ENCODE assay signal across 8 mouse cellular contexts in genomic region chr1:93635580-93636192, GRCm38 (mm10). TPM values are rescaled to one million over a fixed set of nuclear protein-coding genes. Genes with fewer than 3 reads are reported as not detected.
A peak's percentile ranks its signal among the peaks of the same experiment; 100 is the strongest.
DNase-seq lines count a peak whose midpoint lies in the region; ATAC-seq lines count a peak whose summit lies in the region.

No protein-coding gene starts in this region.

- ATAC-seq in hindbrain, embryonic 13.5 days (ENCODE audit: low FRiP score) = peak; percentile 98

- H3K9me3 ChIP-seq in hindbrain, embryonic 13.5 days = no peaks in the 10 kb centered on the region

- DNase-seq in R1 (ENCODE audit: low read depth, low spot score) = peak; percentile 100
- DNase-seq in cerebellum, postnatal 14 days = peak; percentile 98 to 99
- DNase-seq in frontal cortex, postnatal 14 days (ENCODE audit: low spot score in 2 of 2) = peak; percentile 98 to 100
- peak; percentile 90 to 95 for DNase-seq in layer of hippocampus, postnatal 25 days (ENCODE audit: extremely low spot score in 1 of 2, low spot score in 1 of 2)
- peak; percentile 100 for DNase-seq in lung, postnatal 25 days (ENCODE audit: low spot score)
- peak; percentile 98 for DNase-seq in retina, embryonic 14.5 days (ENCODE audit: low spot score)
- DNase-seq in thymus, postnatal 4 days = peak; percentile 97

- H3K27me3 ChIP-seq in hindbrain, embryonic 13.5 days = no peaks in the 10 kb centered on the region

- peaks cover 15% of the 10 kb centered on the region for H3K36me3 ChIP-seq in hindbrain, embryonic 13.5 days

- peak overlapping the region; percentile 94 for H3K27ac ChIP-seq in hindbrain, embryonic 13.5 days

- H3K4me1 ChIP-seq in hindbrain, embryonic 13.5 days (replicated peaks) = peaks cover 34% of the 10 kb centered on the region

- 3% methylated on average over 44 of the region's 44 CpGs for WGBS in hindbrain, embryonic 13.5 days

- peak overlapping the region; percentile 99 for H3K4me3 ChIP-seq in hindbrain, embryonic 13.5 days

- H3K4me2 ChIP-seq in hindbrain, embryonic 13.5 days = peak overlapping the region; percentile 86

- H3K9ac ChIP-seq in hindbrain, embryonic 13.5 days = peak overlapping the region; percentile 98

RNA-seq across cellular contexts. Expression of gene Stk25, which starts 22.8 kb away (rescaled TPM):
- 307 and 330 TPM in 2 replicates for polyA plus RNA-seq in hindbrain, embryonic 13.5 days (2015; fragmentation: Nextera tagmentation; extraction: Ambion mirVana)
- total RNA-seq in layer of hippocampus, postnatal 25 days (2021) = 100 to 1,000 TPM; 413 to 416 TPM

RNA-seq across cellular contexts. Expression of gene Bok, which starts 49.8 kb away (rescaled TPM):
- polyA plus RNA-seq in hindbrain, embryonic 13.5 days (2015; fragmentation: Nextera tagmentation; extraction: Ambion mirVana) = 74.8 and 76.7 TPM in 2 replicates
- total RNA-seq in layer of hippocampus, postnatal 25 days (2021) = 10 to 100 TPM; 75.6 to 78.0 TPM

Comparison
In these comparisons a context has a peak if more than half of its experiments do, and no peak if none do; other contexts are left out.
1. Peak in every context shown above with its lines: DNase-seq, ATAC-seq, H3K4me3 ChIP-seq and H3K27ac ChIP-seq.